Mouse (Mus musculus): ENCODE data around the gene Pcca.

The Pcca gene

DNA sequence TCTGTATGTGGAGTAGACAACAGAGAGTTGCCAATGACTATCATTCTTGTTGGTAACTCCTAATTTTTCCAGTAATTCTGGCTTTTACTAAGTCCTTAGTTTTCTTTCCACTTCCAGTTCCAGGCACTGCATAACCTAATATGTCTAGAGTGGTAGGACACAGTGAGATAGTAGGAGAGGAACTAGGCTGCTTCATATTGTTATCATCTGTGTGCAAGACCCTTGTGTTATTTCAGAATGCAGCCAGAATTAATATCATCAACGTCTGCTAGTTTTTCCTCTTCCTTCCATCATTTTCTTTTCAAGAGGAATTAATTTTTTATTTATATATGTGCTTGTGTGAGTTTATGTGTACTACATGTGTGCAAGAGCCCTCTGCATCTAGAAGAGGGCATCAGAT, 114.1 kb downstream of the Pcca start:
- DNase-seq (ENCODE audit: low spot score): no peak

DNA sequence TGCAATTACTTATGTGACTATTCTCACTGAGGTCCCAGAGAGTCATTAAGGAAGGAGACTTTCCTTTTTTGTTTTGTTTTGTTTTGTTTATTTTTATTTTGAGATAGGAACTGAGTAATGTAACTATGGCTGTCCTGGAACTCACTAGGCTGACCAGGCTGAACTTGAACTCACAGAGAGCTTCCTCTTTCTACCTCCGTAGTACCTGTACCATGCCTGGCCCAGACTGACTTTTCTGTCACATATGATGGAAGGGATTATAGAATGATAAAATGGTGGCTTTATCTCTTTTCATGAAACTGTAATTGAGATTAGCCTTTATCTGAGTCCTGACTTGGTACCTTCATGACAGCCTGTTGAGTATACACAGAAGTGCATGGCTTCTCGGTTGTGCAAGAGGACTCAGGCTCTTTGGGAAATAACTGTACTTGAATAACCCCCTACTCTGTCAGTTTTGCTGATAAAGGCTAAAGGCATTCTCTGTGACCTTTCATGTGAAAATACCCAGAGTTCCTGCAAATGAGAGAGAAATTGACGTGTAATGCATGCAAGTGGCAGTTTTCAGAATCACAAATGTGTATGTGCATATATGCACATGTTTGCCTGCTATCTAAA, 115.3 kb downstream of the Pcca start:
- no peak for DNase-seq (ENCODE audit: low spot score)

DNA sequence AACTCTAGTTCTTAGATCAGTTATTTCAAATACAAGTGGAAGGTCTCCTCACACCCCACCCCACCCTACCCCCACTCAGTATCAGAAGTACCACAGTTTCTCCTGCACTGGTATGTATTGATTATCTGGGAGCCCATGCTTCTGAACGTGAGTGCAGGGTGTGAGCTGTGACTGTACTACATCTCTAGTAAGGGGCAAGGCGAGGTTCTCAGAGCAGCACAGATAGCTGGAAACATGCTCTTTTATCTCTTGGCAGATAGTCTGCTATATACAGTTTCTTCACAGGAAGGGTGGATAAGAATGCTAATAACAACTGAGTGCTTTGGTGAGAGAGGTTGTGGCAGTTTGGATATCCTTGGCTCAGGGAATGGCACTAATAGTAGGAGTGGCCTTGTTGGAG, 117.6 kb downstream of the Pcca start:
- no peak for DNase-seq (ENCODE audit: low spot score)

DNA sequence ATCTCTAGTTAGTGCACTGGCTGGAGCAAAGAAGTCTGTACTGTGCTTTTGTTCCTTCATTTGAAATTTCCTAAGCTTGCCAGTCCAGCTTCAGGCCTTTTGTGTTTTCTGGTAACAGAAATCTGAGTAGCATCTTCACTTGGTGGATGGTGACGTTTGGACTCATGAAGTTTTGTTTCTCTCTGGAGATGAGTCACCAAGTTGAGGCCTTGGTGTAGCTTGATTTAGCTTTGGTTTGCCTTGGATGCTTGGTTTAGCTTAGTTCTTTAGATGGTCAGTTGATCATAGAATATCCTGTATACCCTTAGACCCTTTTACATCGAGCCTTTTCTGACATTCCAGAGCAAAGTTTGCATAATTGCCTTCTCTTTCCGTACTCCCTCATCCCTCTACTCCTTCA, 141.5 kb downstream of the Pcca start:
- no peak for DNase-seq (ENCODE audit: low spot score)

DNA sequence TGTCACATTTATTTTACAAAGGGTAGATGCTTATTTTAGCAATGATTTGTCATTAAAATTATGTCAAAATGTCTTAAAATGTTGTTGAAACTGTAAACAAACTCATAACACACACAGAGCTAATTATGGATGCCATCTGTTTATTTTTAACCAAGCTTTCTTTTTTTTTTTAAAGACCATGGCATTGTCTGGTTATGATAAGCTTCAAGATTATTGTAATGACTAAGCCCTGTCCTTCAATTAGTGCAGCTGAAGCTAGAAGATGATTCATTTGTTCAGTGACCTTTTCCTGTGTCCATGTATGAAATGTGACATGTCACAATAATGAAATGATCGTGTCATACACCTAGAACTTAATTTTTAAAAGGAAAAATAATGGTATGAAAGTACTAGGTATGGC, 149.5 kb downstream of the Pcca start:
- no peak for DNase-seq (ENCODE audit: low spot score)

DNA sequence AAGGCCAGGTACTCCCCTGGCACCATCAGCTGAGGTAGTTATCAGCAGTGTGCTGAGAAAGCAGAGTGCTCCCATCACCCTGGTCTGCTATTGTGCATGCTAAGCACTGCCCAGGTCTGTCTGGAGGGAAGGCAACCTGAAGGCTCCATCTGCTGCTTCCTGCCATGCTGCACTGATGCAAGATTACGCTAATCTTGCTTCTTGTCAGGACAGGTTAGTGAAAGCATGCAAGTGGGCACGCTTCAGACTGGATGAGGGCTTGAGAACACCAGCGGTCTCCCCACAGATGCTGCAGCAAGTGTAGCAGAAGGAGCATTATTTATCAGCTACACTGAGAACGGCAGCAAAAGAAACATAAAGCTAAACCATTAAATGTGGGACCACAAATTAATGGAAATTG, 150.1 kb downstream of the Pcca start:
- no peak for DNase-seq (ENCODE audit: low spot score)

DNA sequence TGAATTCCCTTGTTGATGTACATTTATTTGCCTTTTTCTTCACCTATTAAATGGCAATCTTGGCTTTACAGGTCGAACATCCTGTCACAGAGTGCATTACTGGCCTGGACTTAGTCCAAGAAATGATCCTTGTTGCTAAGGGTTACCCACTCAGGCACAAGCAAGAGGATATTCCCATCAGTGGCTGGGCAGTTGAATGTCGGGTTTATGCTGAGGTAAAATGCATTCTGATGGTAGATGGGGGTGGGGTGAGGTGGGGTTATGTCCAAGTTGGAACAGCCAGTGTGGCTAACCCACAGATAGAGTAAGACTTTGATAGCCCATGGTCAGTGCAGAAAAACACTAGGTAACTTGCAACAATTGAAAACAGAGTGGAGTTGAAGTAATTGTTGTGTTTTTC, 150.7 kb downstream of the Pcca start:
- DNase-seq (ENCODE audit: low spot score): no peak

DNA sequence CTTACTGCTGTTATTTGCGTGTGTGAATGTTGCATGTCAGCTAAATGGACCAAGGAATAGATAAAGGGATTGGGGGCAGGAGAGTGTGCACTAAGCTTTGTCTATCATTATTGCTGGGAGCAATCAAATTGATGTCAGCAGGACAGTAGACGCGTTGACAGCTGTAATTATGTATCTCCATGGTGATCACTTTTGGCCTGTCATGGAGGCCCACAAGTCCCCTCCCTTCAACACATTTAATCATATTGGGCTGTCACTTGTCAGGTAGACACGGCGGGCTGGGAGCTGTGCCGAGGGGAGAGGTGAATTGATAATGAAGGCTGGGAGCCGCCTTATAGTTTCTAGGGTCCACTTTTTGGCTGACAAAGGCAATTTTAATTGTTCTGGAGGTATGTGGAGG, 153.3 kb downstream of the Pcca start:
- DNase-seq (ENCODE audit: low spot score): no peak

DNA sequence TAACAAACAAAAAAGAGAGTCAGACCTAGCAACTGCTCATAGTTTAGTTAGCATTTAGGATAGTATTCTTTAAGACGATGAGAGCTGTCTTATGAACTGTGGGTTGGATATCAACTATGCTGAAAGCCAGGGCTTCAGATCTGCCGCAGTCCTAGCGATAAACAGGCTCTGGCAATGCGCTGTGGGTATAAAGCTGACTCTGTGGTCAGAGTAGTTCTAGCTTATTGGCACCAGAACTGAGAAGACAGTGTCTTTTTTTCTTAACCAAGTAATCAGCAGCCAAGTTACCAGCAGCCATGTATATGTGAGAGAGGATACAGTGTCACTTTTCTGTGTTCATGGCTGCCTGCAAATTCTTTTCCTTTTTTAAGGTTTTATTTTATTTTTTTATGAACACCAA, 154.3 kb downstream of the Pcca start:
- no peak for DNase-seq (ENCODE audit: low spot score)

DNA sequence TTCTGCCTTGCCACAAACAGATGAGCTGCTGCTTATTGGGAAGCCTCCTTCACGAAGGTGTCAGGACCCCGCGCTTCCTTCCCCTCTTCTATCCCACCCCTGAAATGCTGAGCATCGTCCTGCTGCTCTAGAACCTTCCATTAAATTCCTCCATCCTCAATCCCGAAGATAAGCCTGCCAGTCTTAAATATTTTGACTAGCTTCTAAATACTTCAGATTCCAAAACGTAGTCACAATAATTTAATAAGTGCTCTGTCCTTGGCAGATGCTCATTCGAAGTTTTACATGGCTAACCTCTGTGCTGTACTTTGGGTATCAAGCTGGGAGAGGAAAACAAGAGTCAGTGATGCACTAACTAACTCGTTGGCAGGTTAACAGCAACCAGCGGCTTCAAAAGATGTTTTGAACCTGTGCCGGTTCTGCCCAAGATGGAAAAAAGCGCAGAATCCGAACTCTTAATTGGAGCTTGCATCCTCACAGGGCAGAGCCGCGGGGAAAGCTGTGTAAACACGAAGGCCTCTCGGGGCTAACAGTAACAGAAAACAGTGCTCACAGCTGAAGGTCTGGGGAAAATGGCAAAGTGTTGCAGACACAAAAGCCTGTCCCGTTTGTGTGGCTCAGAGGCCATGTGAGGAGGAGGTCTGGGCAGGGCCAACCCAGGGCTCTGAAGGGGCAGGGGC, 155.2 kb downstream of the Pcca start:
- DNase-seq (ENCODE audit: low spot score): peak; percentile 1

DNA sequence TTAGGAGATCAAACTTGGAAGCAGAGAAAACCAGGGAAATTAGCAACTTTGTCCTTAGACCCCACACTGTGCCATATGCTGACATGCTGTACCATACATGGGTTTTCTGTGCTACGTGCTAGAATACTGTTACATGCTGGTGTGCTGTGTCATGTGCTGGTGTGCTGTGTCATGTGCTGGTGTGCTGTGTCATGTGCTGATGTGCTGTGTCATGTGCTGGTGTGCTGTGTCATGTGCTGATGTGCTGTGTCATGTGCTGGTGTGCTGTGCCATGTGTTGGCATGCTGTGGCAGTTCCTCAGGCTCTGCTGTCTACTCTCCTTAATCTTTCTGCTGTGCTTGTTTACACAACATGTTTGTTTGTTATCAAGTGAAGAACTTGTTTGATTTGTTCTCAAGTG, 157.4 kb downstream of the Pcca start:
- DNase-seq (ENCODE audit: low spot score): no peak

DNA sequence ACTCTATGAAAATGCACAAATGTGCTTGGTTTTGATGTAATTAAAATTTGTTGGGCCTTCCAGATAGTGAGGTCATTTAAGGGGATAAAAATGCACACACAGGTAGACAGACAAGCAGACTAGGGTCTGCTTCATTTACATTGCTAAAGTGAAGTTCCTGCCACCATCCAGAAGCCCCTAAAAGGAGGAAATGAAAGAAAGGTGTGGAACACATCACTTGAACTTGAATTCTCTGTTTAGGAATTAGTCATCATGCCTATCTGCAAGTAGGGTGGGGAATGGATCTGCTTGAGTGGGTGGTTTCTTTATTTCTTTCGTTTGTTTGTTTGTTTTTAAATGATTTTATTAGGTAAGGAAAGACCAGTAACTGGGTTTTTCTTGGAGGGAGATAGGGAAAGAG, 166.2 kb downstream of the Pcca start:
- DNase-seq (ENCODE audit: low spot score): no peak

DNA sequence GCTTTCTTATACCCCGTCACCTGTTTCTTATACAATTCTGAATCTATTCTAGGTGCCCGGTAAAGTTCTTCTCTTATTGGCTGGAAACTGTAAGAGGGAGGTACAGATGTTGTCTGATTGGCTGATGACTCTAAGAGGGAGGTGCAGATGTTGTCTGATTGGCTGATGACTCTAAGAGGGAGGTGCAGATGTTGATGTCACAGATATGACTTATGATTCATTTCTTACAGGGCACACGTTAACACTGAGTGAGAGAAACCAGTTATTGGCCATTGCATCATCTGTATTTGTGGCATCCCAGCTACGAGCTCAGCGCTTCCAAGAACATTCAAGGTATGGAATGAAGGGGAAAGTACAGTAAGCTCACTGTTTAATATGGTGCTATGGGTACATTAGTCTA, 179.7 kb downstream of the Pcca start:
- DNase-seq (ENCODE audit: low spot score): no peak

DNA sequence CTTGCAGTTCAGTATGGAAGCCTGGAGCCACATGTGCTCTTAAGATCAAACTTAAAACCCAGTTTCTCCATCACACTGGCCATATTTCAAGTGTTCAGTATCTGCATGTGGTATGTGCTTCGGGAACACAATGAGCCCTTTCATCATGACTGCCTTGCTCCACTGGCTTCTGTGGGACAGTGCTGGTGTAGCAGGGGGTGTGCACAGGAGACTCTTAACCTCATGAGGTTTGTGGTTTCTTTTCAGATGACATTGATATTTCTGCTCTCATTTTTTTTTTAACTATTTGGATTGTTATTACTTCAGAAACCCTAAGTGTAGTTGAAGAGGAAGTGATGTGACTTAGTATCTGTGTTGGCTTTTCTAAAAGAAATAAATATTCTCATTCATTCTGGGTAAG, 180.8 kb downstream of the Pcca start:
- no peak for DNase-seq (ENCODE audit: low spot score)

DNA sequence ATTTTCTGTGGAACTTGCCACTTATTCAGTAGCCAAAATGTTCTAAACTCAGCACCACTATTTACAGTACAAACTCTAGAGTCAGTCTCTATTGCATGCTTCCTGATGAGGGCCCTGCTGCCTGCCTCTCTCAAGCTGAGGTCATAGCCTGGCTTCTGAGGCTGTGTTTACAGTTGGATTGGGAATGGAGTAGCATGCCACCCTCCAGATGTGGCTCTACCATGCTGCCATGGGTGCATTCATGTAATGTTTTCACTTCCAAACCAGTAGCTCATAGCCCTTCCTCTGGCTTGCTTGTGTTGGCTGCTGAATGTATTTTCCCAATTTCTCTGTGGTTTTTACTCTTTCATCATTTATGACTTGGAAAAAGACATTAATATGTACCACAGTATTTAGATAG, 181.9 kb downstream of the Pcca start:
- DNase-seq (ENCODE audit: low spot score): no peak

DNA sequence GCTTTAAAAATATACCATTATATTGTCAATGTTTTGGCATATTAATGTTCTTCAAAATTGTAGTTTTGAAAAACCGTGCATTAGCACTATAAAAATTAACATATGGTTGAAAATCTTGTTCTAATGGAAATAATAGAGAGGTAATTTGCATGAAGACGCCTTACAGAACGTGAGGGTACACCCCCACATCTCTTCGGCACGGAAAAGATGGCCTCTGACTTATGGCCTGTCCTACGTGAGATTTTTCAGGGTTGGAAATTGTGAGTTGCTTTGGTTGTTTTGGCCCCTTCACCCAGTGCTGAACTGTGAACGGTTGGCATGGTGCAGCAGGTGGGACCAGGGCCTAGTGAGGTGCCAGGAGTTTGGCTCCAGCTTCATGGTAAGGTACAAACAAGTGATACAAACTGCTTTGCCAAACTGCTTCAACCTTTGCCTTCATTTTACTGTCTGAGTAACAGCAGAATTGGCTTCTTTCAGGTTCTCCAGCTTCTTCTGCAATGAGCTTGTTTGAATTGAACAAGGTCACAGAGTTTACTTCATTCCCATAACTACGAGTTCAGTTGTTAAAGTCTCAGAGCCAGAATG, 185.5 kb downstream of the Pcca start:
- DNase-seq (ENCODE audit: low spot score): no peak

DNA sequence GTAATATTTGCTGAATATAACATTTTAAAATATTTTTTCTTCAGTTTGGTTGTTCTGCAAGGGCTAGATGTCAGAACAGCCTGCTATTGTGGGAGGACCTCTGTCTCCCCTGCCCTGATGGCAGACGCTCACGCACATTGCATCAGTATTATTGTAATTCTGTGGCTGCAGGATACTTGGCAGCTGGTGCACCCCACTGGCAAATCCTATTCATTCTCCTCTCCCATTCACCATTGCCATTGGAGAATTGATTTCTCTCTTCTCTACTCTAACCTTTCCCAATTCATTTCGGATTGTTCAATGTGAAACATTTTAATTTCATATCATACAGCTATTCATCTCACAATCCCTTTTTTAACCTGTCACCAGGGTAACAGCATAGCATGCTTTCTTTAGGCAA, 186.9 kb downstream of the Pcca start:
- DNase-seq (ENCODE audit: low spot score): no peak

DNA sequence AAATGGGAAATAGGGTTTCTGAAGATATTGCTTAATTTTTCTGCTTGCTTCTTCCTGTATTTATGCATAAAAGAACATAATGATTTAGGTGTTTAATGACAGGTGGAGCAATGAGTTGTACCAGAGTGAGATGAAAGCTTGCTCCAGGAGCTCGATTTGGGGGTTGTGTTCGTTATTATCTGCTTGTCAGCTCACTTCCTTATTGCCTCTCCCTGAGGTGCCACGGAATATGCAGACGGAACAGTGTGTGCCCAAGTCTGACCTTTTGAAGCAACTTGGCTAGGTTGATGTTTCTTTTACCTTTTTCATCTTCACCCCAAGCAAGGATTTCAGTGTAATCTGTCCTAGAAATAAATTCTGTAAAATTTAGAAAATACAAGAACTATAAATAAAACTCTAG, 187.6 kb downstream of the Pcca start:
- no peak for DNase-seq (ENCODE audit: low spot score)

DNA sequence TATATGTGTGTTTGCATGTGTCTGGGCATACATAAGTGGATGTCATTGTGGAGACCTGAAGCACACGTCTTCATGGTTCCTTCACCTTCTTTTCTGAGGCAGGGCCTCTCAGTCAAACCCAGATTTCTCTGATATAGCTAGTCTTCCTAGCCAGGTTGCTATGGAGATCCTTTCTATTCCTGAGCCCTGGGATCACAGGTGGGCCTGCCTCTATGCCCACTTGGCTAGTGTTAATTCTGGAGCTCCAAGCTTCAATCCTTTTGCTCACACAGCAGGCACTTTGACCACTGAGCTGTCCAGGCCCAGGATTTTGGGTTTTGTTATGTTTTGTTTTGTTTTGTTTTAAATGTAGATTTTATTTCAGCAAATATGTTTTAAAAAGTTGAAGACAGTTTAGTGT, 192.3 kb downstream of the Pcca start:
- DNase-seq (ENCODE audit: low spot score): no peak

DNA sequence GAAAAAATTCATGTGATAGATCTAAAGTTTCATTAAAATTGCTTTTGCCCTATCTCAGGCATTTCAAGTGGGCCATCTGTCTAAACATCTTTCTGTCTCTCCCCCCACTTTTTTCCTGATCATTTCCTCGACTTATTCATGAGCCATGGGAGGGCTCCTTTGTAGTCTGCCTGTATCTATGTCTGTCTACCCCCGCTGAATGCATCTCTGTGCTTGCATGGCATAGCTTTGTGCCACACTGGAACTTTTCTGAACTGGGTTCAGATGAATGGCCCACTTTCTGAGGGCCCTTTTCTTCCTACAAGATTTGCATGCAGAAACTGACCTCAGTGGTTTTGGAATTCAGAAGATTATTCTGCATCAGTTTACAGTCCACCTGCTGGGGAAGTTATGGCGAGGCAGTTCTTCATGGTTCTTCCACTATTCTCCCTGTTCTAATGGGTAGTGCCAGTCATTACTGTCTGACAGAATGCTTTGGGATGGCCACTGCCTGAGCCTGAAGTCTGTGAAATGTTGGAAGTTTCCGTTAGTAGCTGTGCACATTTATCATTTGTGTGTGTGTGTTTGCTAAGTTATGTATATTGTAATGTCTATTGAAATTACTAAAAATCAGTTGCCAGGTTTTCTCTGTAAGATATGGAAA, 195.4 kb downstream of the Pcca start:
- no peak for DNase-seq (ENCODE audit: low spot score)

DNA sequence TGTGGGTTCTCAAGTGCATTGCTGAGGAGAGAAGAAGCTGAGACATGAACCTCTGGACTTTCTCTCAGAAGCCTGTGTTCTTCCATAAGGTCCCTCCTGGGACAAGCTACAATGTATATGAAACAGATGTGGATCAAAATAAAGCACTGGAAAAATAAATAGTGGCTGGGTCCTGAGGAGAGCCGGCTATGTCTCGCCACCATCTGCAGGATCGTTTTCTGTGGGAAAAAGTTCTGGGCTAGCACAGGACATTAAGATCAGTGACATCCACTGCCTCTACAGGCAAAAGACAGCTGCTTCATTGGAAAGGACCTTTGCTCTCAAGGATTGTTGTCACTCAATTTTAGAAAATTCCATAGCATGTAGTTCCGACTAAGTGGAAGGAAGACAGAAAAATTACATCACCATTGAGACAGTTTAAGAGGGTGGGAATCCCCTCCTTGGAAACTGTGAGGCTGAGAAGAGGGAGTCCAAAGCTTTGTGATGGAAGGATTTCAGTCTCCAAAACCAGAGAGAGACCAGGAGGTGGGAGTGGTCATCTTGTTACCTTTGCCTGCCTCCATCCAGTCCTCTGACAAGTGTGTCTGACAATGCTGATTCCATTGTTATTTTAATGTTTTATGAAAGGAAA, 196.9 kb downstream of the Pcca start:
- DNase-seq (ENCODE audit: low spot score): no peak

DNA sequence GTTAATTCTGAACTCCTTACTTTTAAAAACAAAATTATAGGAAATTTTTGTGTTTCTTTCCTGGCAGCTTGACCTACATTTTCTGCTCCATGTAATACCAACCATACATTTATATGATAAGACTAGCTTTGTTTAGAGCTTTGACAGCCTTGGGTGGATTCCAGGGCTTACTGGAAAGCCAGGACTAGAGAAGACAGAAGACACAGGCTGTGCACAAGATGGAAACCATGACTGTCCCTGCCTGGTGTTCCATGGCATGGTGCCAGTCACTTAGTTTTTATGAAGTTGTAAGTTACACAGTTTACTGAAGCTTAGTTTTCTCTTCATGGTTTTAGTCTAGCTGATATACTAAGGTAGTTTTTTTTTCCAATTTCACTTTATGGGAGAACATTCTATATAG, 202.7 kb downstream of the Pcca start:
- no peak for DNase-seq (ENCODE audit: low spot score)
